Mouse (Mus musculus): ENCODE measurements around the gene Gm4553. TPM values are rescaled to one million over a fixed set of nuclear protein-coding genes. Genes with fewer than 3 reads are reported as not detected.
"Not testable (repeated sequence)": the region's sequence is repeated elsewhere in the genome, so short reads cannot be mapped to it uniquely, and the experiment has no call there.

Gene Gm4553
- total and polyA plus RNA-seq, 2 experiments, result not detected

DNA sequence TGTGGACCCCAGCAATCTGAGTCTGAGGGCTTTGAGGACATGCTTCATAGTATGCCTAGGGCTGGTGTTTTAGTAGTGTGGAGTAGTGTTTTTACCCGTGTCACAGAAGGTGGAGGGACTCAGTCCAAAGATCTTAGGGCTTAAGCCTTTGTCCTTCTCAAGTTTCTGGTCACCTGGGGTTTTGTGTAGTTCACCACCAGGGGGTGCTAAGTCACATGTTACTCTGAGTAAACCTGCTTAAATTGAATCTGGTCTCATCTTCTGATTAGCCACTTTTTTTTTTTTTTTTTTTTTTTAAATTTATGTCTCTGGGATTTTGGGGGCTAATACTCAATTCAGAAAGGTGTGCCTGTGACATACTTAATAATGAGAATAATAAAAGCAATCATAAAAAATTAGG, 19.5 kb downstream of the Gm4553 start:
- TF ChIP-seq CTCF (IDR thresholded peaks at IDR 0.05; ENCODE audit: low read depth, low read length), result 0 out of 2 replicates have a peak, but pooled peaks have one; percentile 18
- no peak for TF ChIP-seq POLR2A (IDR thresholded peaks at IDR 0.05; ENCODE audit: extremely low read depth, insufficient read depth, low read length)
- WGBS, result 0% methylated on average over 1 of the region's 1 CpGs
- DNase-seq (ENCODE audit: extremely low read depth, low read depth, low spot score), result peak; percentile 58

DNA sequence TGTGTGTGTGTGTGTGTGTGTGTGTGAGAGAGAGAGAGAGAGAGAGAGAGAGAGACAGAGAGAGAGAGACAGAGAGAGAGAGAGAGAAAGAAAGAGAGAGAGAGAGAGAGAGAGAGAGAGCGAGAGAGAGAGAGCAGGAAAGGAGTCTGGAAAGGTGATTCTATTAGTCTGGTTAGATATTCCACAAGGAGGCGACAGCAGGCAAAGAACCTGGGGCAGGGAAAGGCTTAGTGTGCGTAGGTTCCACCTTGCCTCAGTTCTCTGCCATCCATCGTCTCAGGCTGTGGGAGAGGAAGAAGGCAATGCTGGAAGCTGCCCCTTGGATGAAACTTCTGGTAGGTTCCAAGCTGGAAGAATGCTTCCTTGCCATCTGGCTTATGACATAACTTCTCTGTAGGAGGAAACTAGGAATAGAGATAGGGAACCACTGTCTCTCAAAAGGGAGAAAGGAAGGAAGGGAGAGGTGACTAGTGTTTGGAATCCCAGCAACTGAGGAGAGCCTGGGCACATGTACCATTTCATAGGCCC, 20.1 kb downstream of the Gm4553 start:
- no peaks in the 10 kb centered on the region for H3K4me1 ChIP-seq (ENCODE audit: control insufficient read depth, insufficient read depth, low read length)
- no peak for TF ChIP-seq CTCF (IDR thresholded peaks at IDR 0.05; ENCODE audit: low read depth, low read length)
- no peak for TF ChIP-seq POLR2A (IDR thresholded peaks at IDR 0.05; ENCODE audit: extremely low read depth, insufficient read depth, low read length)
- WGBS, result 32% methylated on average over 3 of the region's 4 CpGs
- no peak overlapping the region for H3K9ac ChIP-seq (ENCODE audit: low read depth, low read length)
- no peak for DNase-seq (ENCODE audit: extremely low read depth, low read depth, low spot score)
- H3K27ac ChIP-seq (replicated peaks; ENCODE audit: insufficient read depth, low read depth, low read length), result no peak overlapping the region
- H3K4me3 ChIP-seq (ENCODE audit: insufficient read depth, low read depth, low read length), result no peak overlapping the region
- H3K36me3 ChIP-seq (ENCODE audit: control insufficient read depth, insufficient read depth, low read length), result no peaks in the 10 kb centered on the region
- H3K27me3 ChIP-seq (ENCODE audit: control insufficient read depth, insufficient read depth, low read length), result peaks cover 4% of the 10 kb centered on the region; the same call in 1 of the 2 replicates
- no peaks in the 10 kb centered on the region for H3K79me2 ChIP-seq (ENCODE audit: control insufficient read depth, insufficient read depth, low read length)

More for the DNA sequence above, 19.5 kb downstream of the Gm4553 start:
- Histone ChIP-seq H3K27me3 (ENCODE audit: control insufficient read depth, insufficient read depth, low read length) (peaks cover 4% of the 10 kb centered on the region; the same call in 1 of the 2 replicates), H3K4me3 (ENCODE audit: insufficient read depth, low read depth, low read length) (no peak overlapping the region), H3K79me2 (ENCODE audit: control insufficient read depth, insufficient read depth, low read length) (no peaks in the 10 kb centered on the region), H3K4me1 (ENCODE audit: control insufficient read depth, insufficient read depth, low read length) (no peaks in the 10 kb centered on the region), H3K36me3 (ENCODE audit: control insufficient read depth, insufficient read depth, low read length) (no peaks in the 10 kb centered on the region), H3K9ac (ENCODE audit: low read depth, low read length) (no peak overlapping the region), H3K27ac (replicated peaks; ENCODE audit: insufficient read depth, low read depth, low read length) (no peak overlapping the region)

DNA sequence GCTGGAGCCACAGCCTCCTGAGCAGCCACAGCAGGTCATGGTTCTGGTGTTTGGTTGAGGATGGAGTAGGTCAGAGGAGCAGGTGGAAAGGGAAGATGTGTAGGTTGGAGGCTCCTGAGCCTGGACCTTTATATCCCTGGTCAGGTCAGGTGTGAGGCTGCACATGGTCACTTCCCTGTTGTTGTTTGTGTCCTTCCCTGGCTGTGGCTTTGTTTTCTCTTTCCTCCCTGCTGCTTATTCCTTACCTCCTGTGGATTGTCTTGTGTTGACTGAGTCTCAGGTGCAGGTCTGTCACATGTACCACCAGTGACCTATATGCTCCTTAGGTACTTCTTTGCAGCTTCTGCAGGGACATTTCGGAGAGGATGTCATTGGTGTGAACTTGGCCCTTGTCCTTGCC, 21.0 kb downstream of the Gm4553 start, which contains the start of gene Gm45337:
Gene Gm45337 (minus strand): TSS at position 101 of the 400 bp plus-strand sequence.
- DNase-seq (ENCODE audit: extremely low read depth, low read depth, low spot score), result no peak
- H3K36me3 ChIP-seq (ENCODE audit: control insufficient read depth, insufficient read depth, low read length), result no peaks in the 10 kb centered on the region
- no peak within 1 kb of the TSS for H3K4me3 ChIP-seq (ENCODE audit: insufficient read depth, low read depth, low read length)
- H3K4me1 ChIP-seq (ENCODE audit: control insufficient read depth, insufficient read depth, low read length), result no peaks in the 10 kb centered on the region
- H3K27ac ChIP-seq (replicated peaks; ENCODE audit: insufficient read depth, low read depth, low read length), result no peak within 1 kb of the TSS
- no peaks in the 10 kb centered on the region for H3K79me2 ChIP-seq (ENCODE audit: control insufficient read depth, insufficient read depth, low read length)
- no peak within 1 kb of the TSS for H3K9ac ChIP-seq (ENCODE audit: low read depth, low read length)
- WGBS, result 85% methylated on average over 1 of the region's 1 CpGs
- TF ChIP-seq CTCF (IDR thresholded peaks at IDR 0.05; ENCODE audit: low read depth, low read length), result no peak
- TF ChIP-seq POLR2A (IDR thresholded peaks at IDR 0.05; ENCODE audit: extremely low read depth, insufficient read depth, low read length), result no peak
- H3K27me3 ChIP-seq (ENCODE audit: control insufficient read depth, insufficient read depth, low read length), result peaks cover 4% of the 10 kb centered on the region; the same call in 1 of the 2 replicates

DNA sequence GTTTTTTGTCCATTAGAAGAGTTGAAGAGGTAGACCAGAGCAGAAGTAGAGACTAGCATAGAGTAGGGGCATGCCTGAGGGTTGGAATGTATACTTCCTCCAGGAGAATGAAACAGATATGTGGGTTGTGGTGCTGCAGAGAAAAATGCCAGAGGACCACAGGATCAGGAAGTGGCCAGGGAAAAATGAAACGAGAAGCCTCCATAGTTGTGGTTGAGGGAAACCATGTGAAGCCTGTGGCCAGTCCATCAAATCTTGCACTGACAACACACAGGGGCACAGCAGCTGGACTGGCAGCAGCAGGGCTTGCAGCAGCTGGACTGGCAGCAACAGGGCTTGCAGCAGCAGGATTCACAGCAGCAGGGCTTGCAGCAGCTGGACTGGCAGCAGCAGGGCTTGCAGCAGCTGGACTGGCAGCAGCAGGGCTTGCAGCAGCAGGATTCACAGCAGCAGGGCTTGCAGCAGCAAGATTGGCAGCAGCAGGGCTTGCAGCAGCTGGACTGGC, 22.0 kb downstream of the Gm4553 start:
- not testable (repeated sequence) for H3K36me3 ChIP-seq (ENCODE audit: control insufficient read depth, insufficient read depth, low read length); H3K4me1 ChIP-seq (ENCODE audit: control insufficient read depth, insufficient read depth, low read length); H3K79me2 ChIP-seq (ENCODE audit: control insufficient read depth, insufficient read depth, low read length); H3K4me3 ChIP-seq (ENCODE audit: insufficient read depth, low read depth, low read length); DNase-seq (ENCODE audit: extremely low read depth, low read depth, low spot score); H3K27me3 ChIP-seq (ENCODE audit: control insufficient read depth, insufficient read depth, low read length); H3K27ac ChIP-seq (replicated peaks; ENCODE audit: insufficient read depth, low read depth, low read length); H3K9ac ChIP-seq (ENCODE audit: low read depth, low read length)
- WGBS, result 29% methylated on average over 1 of the region's 1 CpGs

DNA sequence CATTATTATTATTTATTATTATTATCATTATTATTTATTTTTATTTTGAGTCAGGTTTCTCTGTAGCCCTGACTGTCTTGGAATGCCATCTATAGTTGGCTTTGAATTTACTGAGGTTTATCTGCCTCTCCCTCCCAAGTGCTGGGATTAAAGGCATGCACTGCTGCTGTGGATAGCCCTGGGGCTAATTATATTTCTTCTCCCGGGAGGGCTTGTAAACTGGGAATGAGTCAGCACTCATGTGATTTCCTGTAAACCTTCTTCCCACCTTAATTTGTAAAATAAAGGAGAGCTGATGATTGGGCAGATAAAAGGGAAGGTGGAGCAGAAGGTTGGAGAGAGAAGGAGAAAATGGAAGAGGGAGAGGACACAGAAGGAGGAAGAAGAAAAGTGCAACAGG, 24.8 kb downstream of the Gm4553 start:
- TF ChIP-seq POLR2A (IDR thresholded peaks at IDR 0.05; ENCODE audit: extremely low read depth, insufficient read depth, low read length), result no peak
- TF ChIP-seq CTCF (IDR thresholded peaks at IDR 0.05; ENCODE audit: low read depth, low read length), result no peak
- 52% methylated on average over 1 of the region's 1 CpGs for WGBS
- Histone ChIP-seq H3K4me1 (ENCODE audit: control insufficient read depth, insufficient read depth, low read length) (no peaks in the 10 kb centered on the region), H3K9ac (ENCODE audit: low read depth, low read length) (no peak overlapping the region), H3K79me2 (ENCODE audit: control insufficient read depth, insufficient read depth, low read length) (no peaks in the 10 kb centered on the region), H3K36me3 (ENCODE audit: control insufficient read depth, insufficient read depth, low read length) (no peaks in the 10 kb centered on the region), H3K4me3 (ENCODE audit: insufficient read depth, low read depth, low read length) (no peak overlapping the region), H3K27ac (replicated peaks; ENCODE audit: insufficient read depth, low read depth, low read length) (no peak overlapping the region), H3K27me3 (ENCODE audit: control insufficient read depth, insufficient read depth, low read length) (peaks cover 2% of the 10 kb centered on the region; the same call in 1 of the 2 replicates)
- no peak for DNase-seq (ENCODE audit: extremely low read depth, low read depth, low spot score)

DNA sequence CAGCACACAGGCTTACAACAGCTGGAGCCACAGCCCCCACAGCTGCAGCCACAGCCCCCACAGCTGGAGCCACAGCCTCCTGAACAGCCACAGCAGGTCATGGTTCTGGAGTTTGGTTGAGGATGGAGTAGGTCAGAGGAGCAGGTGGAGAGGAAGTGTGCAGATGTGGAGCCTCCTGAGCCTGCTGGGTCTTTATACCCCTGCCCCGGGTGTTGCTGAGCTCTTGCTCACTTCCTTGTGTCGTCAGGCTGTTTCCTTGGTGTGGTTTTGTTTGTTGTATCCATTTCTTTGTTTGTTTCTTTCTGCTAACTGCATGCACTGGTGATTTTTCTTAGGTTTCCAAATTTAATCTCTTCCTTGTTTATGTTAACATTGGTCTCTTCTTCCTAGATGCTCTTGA, 29.6 kb downstream of the Gm4553 start, which contains the start of gene Gm39115:
Gene Gm39115 (minus strand): TSS at position 101 of the 400 bp plus-strand sequence.
- H3K27me3 ChIP-seq (ENCODE audit: control insufficient read depth, insufficient read depth, low read length); DNase-seq (ENCODE audit: extremely low read depth, low read depth, low spot score); H3K27ac ChIP-seq (replicated peaks; ENCODE audit: insufficient read depth, low read depth, low read length); H3K4me1 ChIP-seq (ENCODE audit: control insufficient read depth, insufficient read depth, low read length); H3K4me3 ChIP-seq (ENCODE audit: insufficient read depth, low read depth, low read length); H3K36me3 ChIP-seq (ENCODE audit: control insufficient read depth, insufficient read depth, low read length); H3K79me2 ChIP-seq (ENCODE audit: control insufficient read depth, insufficient read depth, low read length); H3K9ac ChIP-seq (ENCODE audit: low read depth, low read length): not testable (repeated sequence)
- WGBS, result 55% methylated on average over 2 of the region's 2 CpGs

All from liver, adult 2 months (tissue).